Mouse (Mus musculus) forelimb bud, embryonic 11.5 days (tissue): ENCODE measurements around the gene Tango6.

Experiments
- DNase-seq: peaks from one replicate; pipeline ENCODE4 v3.0.0-alpha.2; 2012; ENCODE audit warnings: low read depth, low spot score

The Tango6 gene

DNA sequence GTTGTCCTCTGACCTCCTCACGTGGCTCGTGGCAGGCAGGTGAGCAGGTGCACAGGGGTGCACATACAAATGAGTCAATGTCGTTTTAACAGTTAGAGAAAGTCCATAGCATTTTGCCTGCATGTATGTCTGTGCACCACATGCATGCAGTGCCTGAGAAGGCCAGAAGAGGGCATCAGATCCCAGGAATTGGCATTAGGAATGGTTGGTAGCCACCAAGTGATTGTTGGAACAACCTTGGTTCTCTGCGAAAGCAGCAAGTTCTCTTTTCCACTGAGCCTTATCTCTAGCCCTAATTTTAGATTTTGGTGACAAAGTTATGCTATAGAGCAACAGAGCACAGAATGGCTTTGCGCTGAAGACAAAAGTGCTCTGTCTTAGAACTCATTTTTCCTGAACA, 16.7 kb downstream of the Tango6 start:
- peak; percentile 63 for DNase-seq

DNA sequence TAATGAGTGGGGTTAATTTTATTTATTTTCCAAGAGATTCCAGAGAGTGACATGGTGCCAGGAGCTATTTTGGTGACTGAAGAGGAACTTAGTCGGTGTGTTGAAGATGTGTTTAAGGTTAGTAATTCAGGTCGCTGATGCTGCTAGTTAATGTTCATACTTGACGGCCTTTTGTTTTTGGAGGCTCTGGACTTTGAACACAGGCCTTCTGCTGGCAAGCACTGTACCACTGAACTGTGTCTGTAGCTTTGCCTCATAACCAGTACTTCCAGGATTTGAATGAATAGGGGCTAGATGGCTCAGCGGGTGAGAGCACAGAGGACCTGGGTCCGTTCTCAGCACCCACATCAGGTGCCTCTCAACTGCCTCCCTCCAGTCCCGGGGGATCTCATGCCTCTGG, 17.3 kb downstream of the Tango6 start:
- DNase-seq: no peak

DNA sequence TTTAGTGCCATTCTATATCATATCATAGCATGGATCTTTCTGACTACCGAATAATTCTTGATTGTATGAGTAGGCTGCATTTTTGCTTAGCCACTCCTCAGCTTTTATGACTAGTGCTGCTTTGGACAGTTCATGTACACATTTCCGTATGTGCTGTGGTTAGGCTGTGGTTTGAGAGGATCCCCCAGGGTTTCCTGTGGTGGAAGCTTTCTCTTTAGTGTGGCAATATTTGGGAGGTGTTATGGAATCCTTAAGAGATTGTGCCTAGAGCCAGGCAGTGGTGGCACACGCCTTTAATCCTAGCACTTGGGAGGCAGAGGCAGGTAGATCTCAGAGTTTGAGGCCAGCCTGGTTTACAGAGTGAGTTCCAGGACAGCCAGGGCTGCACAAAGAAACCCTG, 18.5 kb downstream of the Tango6 start:
- no peak for DNase-seq

DNA sequence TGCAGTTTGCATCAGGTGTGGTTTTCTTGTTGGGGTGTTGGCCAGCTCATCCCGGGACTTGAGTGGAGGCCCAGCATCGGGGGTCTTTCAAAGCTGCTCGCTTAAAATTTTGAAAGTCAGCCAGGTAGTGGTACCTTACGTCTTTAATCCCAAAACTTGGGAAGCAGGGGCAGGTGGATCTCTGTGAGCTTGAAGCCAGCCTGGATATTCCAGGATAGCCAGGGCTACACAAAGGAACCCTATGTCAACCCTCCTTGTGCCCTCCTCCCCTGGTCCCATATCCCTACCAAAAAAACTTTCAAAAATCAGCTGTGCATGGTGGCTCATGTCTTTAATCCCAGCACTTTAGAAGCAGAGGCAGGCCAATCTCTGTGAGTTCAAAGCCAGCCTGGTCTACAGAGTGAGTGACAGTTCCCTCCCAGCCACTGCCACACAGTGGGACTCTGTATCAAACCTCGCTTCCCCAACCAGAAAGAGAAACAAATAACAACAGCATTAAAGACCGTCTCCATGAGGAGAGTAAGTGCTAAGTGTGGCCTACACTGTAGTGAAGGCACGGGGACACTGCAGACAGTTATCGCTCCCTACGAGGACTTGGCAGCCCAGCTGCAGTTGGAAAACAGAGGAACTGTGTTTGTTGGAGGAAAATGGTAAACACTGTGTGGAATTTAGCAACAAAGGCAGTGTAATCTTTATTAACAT, 21.5 kb downstream of the Tango6 start:
- no peak for DNase-seq

DNA sequence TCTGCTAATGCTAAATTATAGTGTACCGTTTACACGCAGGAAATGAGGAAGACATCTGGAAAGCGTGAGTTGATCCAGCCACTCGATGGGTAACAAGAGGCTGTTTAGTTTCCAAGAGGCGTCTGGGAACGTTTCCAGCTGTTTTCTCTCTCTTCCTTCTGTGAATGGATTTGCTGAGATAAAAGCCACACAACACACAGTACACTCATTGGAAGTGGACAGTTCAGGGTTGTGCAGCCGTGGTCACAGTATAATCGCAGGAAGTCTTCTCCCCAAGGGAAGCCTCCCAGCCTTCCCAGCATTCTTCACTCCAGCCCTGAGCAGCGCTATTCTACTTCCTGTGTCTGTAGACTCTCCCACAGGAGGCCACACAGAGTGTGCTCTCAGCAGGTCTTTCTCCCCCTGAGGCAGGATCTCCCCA, 22.0 kb downstream of the Tango6 start:
- no peak for DNase-seq

DNA sequence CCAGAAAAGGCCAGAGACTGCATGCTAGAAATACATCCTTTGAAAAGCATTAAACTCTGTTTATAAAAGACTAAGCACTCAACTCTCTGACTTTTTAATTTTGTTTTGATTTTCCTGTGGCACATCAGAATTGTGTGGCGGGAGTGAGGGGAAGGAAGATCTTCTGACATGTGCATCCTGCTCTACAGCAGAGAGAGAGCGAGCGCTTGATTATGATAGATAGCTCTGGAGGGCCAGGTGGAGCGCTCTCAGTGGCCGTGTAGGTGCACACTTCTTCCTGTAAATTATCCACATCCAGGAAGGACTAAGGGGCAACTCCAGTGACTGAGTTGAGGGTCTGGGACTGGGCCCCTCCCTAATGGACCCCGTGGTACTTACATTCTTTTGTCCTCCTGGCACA, 23.3 kb downstream of the Tango6 start:
- no peak for DNase-seq

DNA sequence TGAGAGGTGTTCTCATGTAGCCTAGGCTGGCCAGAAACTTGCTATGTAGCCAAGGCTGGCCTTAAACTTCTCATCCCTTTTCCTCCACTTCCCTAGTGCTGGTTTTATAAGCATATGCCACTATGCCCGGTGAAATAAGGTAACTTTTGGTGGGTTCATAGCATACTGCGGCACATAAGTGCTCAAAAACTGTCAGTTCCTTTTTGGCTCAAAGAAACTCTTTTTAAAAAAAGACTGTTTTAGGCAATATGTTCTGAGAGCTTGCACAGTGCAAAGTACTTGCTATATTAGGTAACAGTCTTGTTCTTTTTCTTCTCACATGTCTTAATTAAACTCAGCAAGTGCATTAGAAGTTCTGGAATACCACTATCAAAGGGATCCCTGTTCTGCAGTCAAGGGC, 27.1 kb downstream of the Tango6 start:
- DNase-seq: no peak

DNA sequence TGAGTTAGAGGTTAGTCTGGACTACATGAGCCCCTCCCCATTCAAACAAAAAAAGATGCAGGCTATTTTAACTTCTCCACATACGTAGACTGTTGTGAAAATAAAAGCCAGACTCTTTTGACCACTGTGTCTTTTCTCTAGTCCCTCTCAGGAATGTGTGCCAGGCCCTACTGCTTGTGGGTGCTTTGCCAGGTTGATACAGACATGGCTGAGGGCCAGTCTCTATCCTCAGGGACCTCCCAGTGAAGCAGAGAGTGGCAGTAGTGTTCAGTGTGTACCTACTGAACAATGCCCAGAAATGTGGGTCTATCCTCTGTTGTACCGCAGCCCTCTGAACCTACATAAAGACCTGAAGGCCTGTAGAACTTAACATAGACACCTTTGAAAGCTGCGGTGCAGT, 29.6 kb downstream of the Tango6 start:
- DNase-seq: no peak

DNA sequence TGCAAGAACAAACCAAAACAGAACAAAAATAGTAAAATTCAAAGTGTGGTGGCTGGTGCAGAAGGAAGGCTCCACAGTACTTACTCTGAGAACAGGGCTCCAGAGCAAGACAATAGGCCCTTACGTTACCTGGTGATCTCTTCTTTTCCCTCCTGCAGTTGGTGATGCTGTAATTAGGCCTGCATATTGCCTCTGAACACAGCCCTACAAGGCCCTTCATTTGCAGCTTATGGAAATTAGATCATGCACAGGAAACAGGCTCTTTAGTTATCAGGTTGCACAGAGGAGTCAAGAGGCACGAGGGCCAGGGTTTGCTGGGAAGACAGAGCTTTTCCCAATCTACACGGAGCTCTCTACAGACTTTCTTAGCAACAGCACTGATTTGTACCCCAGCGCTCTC, 31.4 kb downstream of the Tango6 start:
- no peak for DNase-seq

DNA sequence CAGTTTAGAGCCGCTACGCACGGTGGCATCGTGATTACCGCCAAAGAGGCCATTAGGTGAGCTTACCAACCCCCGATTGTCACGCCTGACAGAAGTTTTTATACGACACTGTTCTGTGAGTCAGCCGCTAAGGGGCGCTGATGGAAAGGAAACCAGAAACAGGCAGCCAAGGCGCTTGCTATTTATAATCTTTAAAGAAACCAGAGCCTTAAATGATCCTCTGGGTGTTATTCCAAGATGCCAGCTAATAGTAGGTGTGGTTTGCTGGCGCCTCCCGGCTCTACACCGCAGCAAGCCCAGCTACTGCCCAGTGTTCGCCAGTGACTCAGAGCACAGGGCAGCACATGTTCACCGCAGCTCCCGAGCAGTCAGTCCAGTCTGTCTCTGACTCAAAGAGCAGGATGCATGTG, 35.2 kb downstream of the Tango6 start:
- DNase-seq: peak; percentile 73

DNA sequence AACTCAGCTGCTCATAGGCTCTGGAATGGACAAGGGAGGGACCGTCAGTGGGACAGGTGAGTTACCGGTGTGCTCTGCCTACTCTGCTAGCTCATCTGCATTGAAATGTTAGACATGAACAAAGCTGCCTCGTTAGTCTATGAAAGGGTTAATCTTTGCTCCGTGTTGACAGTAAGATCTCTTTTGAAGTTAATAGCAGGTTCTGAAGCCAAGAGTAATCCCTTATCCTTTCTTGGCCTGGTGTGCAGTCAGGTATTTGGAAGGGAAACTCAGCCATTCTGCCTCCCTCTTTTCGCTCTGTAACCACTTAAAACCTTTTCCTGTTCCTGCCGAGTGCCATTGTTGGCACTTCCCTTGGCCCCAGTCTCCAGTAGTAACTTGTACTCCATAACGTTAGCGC, 38.1 kb downstream of the Tango6 start:
- DNase-seq: no peak

DNA sequence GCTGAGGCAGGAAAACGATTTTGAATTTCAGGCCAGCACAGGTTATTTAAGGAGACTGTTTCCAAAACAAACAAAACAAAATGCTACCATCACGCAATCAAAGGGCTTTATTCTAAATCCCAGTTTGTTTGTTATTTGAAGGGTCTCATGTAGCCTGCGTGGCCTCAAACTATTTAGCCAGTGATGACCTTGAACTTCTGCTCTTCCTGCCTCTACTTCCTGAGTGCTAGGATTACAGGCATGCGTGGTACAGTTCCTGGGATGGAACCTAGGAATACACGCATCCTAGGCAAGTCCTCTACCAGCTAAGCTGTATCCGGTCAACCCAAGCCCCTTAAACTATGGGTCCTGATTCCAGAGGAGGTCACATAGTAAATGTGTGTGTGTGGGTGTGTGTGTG, 39.6 kb downstream of the Tango6 start:
- DNase-seq: no peak

DNA sequence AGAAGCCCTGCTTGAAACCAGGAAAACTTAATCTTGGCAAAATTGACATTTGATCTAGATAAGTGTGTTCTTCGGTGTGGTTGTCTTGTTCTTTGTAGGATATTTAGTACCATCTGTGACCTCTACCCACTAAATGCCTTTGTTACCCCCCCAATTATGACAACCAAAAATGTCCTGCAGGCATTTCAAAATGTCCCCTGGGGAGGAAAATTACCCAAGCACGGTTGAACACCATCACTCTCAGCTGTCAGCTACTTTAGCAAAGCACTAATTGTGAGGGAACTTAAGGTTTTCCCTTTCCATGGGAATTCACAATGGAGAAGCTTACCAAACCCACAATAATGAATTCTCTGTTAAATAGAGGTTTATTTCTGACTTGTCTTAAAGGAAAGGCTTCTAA, 41.1 kb downstream of the Tango6 start:
- no peak for DNase-seq

DNA sequence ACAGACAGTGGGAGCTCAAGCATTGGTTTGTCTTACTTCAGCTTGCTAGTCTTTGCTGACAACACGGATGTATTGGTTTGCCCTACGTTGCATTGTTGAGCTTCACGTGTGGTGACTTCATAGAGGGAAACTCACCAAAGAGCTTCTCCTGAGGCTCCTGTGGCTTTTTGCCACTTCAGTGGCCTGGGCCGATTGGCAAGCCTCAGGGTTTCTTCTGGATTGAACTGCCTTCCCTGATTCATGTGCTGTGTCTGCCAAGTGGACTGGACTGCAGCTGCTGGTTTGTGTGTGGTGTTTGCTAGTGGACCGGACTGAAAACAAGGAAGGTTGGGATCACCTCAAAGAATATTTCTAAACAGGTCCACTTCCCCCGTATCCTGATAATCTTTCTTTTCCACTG, 43.7 kb downstream of the Tango6 start:
- no peak for DNase-seq

DNA sequence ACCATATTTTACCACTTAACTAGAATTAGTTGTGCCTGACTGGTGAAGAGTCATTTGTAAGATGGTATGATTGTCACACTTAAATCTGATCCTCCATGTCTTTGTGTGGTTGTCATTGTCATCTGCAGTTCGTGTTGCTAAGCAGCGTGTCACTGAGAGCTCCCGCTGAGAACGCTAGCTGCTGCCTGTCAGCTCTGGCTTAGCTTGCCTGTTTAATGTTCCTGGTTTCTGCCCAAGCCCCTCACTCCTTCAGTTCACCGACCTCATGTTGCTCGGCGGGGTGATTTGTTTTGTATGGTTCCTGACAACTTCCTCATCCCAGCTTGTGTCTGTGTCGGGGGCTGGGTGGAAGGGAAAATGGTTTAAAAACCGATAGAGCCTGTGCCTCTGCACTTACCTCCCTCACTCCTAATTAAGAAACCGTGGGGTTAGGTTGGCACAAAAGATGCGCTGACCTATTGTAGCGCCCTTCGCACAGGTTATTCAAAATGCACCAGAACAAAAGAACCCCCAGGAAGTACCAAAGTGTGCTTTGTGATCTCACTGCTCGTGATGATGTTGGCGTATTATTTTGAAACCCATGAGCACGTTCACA, 44.5 kb downstream of the Tango6 start:
- DNase-seq: no peak

DNA sequence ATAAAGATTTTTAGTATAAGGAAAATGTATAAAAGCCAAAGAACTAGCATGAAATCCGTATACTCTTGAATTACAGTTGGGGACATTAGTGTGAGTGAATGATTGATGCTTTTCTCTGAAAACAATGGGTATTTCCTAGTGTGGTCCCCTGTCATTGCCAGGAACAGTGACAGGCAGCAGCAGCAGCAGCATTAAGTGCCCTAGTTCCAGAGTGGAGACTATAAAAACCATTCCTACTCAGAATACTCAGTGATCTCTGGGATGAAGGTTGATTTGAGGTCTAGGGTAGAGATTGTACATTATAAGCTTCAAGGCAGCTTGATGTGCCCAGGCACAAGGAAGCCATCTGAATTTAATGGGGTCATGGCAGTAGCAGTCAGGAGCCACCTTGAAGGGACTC, 45.0 kb downstream of the Tango6 start:
- DNase-seq: no peak

DNA sequence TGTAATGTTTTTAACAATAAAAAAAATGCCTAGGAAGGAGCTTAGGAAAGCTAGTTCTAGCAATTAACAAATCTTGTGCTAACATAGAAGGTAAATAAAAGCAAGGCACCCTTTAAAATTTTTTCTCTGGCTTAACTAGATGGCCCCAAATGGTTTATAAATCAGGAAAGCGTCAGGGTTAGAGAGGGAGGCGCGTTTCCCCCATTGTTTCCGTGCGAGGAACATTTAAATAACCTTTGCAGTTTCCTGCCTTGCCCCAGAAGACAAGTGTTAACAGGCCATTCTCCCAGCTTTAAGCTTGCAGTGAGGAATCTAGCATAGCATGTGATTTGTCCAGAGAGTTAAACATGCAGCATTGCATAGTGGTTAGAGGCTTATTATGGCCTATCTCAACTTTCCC, 50.1 kb downstream of the Tango6 start:
- DNase-seq: no peak

DNA sequence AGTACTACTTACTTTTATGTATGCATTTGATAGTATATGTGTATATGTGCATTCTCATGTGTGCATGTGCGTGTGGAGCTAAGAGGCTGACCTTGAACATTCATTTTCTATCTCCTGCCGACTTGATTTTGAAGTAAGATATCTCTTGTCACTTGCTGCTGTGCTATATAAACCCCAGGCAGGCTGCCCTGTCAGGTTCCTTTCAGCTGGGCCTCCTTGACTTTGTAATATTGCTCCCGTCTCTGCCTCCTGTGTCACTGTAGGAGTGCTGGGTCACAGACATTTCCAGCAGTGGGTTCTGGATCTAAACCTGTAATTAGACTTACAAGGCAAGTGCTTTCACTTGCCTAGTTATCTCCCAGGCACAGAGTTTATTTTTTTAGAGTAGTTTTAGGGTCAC, 50.8 kb downstream of the Tango6 start:
- DNase-seq: no peak

DNA sequence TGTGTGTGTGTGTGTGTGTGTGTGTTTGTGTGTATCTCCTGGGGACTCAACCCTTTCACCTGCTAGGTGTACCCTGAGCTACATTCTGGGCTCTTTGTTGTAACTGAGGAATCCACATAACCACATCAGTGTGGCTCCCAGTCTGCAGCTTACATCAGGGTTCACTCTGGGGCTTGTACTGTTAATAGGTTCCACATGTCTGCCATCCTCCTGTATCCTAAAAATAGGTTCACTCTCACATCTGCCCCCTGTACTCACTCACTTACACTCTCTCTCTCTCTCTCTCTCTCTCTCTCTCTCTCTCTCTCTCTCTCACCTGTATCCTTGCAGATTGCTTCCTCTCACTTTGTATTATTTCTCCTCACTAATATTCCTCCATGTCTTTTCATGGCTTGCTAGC, 51.4 kb downstream of the Tango6 start:
- peak; percentile 70 for DNase-seq

DNA sequence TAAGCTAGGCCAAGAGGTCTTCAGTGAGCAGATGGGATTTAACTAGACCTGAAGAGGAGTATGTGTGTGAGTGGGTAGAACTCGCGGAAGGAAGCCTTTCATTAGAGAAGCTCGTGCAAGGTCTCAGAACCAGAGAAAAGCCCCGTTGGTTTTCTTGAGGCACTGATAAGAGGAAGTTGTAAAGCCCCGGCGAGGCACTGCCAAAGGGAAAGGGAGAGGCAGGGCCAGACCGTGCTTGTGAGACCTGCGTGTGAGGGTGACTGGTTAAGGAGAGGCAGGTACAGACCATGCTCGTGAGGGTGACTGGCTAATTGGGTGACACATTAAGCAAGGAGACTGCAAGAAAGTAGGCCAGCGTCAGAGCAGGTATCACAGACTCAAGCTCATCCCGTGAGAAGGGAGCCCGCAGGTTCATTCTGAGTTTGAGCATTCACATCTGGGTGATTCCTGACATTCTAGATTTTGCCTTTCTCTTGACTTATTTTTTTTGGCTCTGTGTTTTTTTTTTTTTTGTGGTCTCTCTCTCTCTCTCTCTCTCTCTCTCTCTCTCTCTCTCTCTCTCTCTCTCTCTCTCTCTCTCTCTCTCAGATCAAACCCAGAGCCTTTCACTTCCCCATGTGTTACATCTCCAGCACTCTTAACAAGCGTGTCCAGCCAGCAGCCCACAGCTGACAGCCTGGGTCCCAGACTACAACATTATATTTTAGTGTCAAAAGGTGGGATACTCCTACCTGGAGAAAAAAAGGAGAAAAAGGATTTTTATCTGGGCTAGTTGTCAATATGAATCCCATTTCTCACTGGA, 54.2 kb downstream of the Tango6 start:
- no peak for DNase-seq

DNA sequence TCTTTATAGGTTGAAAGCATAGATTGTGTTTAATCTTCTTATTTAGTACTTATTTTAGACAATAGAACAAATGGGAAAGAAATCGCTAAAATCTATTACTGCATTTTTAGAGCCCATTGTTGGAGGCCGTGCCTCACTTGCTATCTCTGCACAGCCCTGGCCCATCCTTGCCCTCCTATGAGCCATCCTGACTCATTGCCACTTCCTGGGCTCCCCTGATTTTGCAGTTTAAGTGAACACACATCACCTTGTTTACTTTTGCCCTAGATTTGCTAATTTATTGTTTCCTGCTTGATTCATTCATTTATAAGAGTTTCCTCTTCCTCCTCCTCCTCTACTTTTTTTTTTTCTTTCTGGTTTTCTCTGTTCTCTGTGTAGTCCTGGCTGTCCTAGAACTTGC, 55.0 kb downstream of the Tango6 start:
- DNase-seq: no peak

DNA sequence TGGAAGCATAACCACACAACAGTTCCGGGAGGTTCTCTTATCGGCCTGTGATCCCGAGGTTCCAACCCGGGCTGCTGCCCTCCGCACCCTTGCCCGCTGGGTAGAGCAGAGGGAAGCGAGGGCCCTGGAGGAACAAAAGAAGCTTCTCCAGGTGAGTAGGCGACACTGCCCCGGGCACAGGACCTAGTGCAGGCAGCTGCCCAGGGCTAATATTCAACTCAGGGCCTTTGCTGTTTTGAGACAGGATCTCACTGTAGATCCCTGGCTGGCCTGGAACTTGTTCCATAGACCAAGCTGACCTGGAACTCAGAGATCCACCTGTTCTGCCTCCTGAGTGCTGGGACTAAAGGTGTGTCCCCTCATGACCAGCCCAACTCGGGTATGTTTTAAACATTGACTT, 59.5 kb downstream of the Tango6 start:
- no peak for DNase-seq

DNA sequence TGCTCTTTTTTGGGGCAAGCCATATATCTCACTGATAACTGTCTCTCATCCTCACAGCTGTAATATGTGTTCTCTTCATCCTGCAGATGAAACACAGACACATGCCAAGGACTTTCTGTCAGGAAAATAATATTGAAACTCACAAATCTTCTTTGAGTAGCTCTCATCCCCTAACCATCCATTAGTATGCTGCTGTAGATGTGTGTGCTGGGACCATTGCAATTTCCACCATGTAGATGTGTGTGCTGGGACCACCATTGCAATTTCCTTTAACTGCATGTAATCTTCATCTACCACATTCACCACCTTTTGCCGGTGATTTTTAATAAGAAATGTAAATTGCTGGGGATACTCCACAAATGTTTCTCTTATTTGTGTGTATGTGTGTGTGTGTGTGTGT, 60.5 kb downstream of the Tango6 start:
- DNase-seq: no peak
